Mouse (Mus musculus): ENCODE results near the gene Pigp.

DNA sequence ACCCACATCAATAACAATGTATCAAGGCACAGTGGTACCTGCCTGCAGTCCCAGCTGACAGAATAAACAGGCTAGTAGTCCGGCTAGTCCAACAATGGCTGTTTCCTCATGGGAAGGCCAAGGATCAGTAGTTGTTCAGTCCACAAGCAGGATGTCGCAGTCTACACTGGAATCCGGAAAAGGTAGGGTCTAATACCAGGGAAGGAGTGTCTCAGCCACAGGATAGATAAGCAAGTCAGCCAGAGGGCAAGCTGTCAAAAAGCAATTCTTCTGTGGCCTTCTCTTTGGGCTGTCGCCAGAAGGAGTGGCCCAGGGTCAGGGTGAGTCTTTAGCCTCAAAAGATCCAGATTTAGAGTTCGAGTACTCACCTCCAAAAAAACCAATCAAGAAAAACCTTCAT is 53.9 kb downstream of the Pigp start:
- TF ChIP-seq EP300 (IDR thresholded peaks at IDR 0.05) (peak; percentile 90), CTCF (IDR thresholded peaks at IDR 0.05) (no peak)
